Mouse (Mus musculus) right cerebral cortex, postnatal 10 days (tissue): ENCODE measurements at regions not wholly inside any gene's neighbourhood (a gene's known extent, or its start where the extent isn't known, plus 50 kb on each side); places are given as distances from the start of the nearest gene placed in this dataset.

Source experiments
- DNase-seq, 2 experiments: peaks; one replicate each; pipeline ENCODE4 v3.0.0; 2021; ENCODE audit warnings: low spot score in 2 of 2

GRCm38 (mm10) chr5:35162607-35163006 is 57.0 kb upstream of the Lrpap1 start:
- no peak for DNase-seq

- no peak for DNase-seq
Measured at GRCm38 (mm10) chr5:35162120-35162519, 56.6 kb upstream of the Lrpap1 start.

GRCm38 (mm10) chr5:35160929-35161815 is 55.6 kb upstream of the Lrpap1 start:
- no peak for DNase-seq

GRCm38 (mm10) chr5:35159854-35160253 is 54.3 kb upstream of the Lrpap1 start:
- no peak for DNase-seq

GRCm38 (mm10) chr5:35159178-35159661 is 53.7 kb upstream of the Lrpap1 start:
- DNase-seq = no peak

- no peak for DNase-seq
Measured at GRCm38 (mm10) chr5:35158346-35159047, 52.9 kb upstream of the Lrpap1 start.

- no peak for DNase-seq
Measured at GRCm38 (mm10) chr5:35156371-35156770, 50.8 kb upstream of the Lrpap1 start.

- DNase-seq = no peak
Measured at GRCm38 (mm10) chr5:35155717-35156116, 50.2 kb upstream of the Lrpap1 start.
